Mouse (Mus musculus): ENCODE measurements around the gene Ptpn4. TPM values are rescaled to one million over a fixed set of nuclear protein-coding genes. Genes with fewer than 3 reads are reported as not detected.

Gene Ptpn4
- polyA plus RNA-seq, 1 experiment from 2014 or later, result 10.1 TPM

- Histone ChIP-seq H3K36me3 (ENCODE audit: control insufficient read depth, insufficient read depth, low read length) (no peaks in the 10 kb centered on the region), H3K9ac (ENCODE audit: low read depth, low read length) (no peak overlapping the region), H3K4me2 (ENCODE audit: low read length) (no peak overlapping the region), H3K9me3 (ENCODE audit: control insufficient read depth, low read length) (no peaks in the 10 kb centered on the region), H3K4me3 (ENCODE audit: low read length) (no peak overlapping the region), H3K27ac (ENCODE audit: low read depth, low read length) (no peak overlapping the region), H3K4me1 (ENCODE audit: control insufficient read depth, insufficient read depth, low read depth, low read length) (no peaks in the 10 kb centered on the region), H3K27me3 (replicated peaks; ENCODE audit: control insufficient read depth, insufficient read depth, low read length) (no peaks in the 10 kb centered on the region)
- WGBS, result 84% methylated on average over 6 of the region's 6 CpGs
- ATAC-seq, result no peak
Observed at GRCm38 (mm10) chr1:119637188-119638023, 200.0 kb downstream of the Ptpn4 start.

GRCm38 (mm10) chr1:119634746-119635145 lies 202.7 kb downstream of the Ptpn4 start:
- no peak overlapping the region for H3K27ac ChIP-seq (ENCODE audit: low read depth, low read length)
- H3K9ac ChIP-seq (ENCODE audit: low read depth, low read length), result no peak overlapping the region
- H3K4me3 ChIP-seq (ENCODE audit: low read length), result no peak overlapping the region
- 43% methylated on average over 3 of the region's 3 CpGs for WGBS
- H3K9me3 ChIP-seq (ENCODE audit: control insufficient read depth, low read length), result no peaks in the 10 kb centered on the region
- H3K4me1 ChIP-seq (ENCODE audit: control insufficient read depth, insufficient read depth, low read depth, low read length), result no peaks in the 10 kb centered on the region
- H3K27me3 ChIP-seq (replicated peaks; ENCODE audit: control insufficient read depth, insufficient read depth, low read length), result no peaks in the 10 kb centered on the region
- no peak for ATAC-seq
- no peak overlapping the region for H3K4me2 ChIP-seq (ENCODE audit: low read length)
- H3K36me3 ChIP-seq (ENCODE audit: control insufficient read depth, insufficient read depth, low read length), result 0 out of 2 replicates have a peak, but pooled peaks cover 4% of the 10 kb centered on the region

- 83% methylated on average over 1 of the region's 1 CpGs for WGBS
- Histone ChIP-seq H3K9ac (ENCODE audit: low read depth, low read length) (no peak overlapping the region), H3K4me1 (ENCODE audit: control insufficient read depth, insufficient read depth, low read depth, low read length) (no peaks in the 10 kb centered on the region), H3K4me3 (ENCODE audit: low read length) (no peak overlapping the region), H3K27me3 (replicated peaks; ENCODE audit: control insufficient read depth, insufficient read depth, low read length) (no peaks in the 10 kb centered on the region), H3K4me2 (ENCODE audit: low read length) (no peak overlapping the region), H3K27ac (ENCODE audit: low read depth, low read length) (no peak overlapping the region), H3K36me3 (ENCODE audit: control insufficient read depth, insufficient read depth, low read length) (0 out of 2 replicates have a peak, but pooled peaks cover 4% of the 10 kb centered on the region), H3K9me3 (ENCODE audit: control insufficient read depth, low read length) (no peaks in the 10 kb centered on the region)
- ATAC-seq, result no peak
Observed at GRCm38 (mm10) chr1:119630428-119630827, 207.0 kb downstream of the Ptpn4 start.

- H3K9ac ChIP-seq (ENCODE audit: low read depth, low read length), result no peak overlapping the region
- no peaks in the 10 kb centered on the region for H3K27me3 ChIP-seq (replicated peaks; ENCODE audit: control insufficient read depth, insufficient read depth, low read length)
- no peak for ATAC-seq
- no peaks in the 10 kb centered on the region for H3K4me1 ChIP-seq (ENCODE audit: control insufficient read depth, insufficient read depth, low read depth, low read length)
- H3K4me3 ChIP-seq (ENCODE audit: low read length), result no peak overlapping the region
- no peaks in the 10 kb centered on the region for H3K36me3 ChIP-seq (ENCODE audit: control insufficient read depth, insufficient read depth, low read length)
- no peaks in the 10 kb centered on the region for H3K9me3 ChIP-seq (ENCODE audit: control insufficient read depth, low read length)
- no peak overlapping the region for H3K27ac ChIP-seq (ENCODE audit: low read depth, low read length)
- H3K4me2 ChIP-seq (ENCODE audit: low read length), result no peak overlapping the region
- WGBS, result 90% methylated on average over 4 of the region's 4 CpGs
Observed at GRCm38 (mm10) chr1:119626837-119627236, 210.6 kb downstream of the Ptpn4 start.

GRCm38 (mm10) chr1:119624444-119624843 lies 213.0 kb downstream of the Ptpn4 start:
- Histone ChIP-seq H3K9me3 (ENCODE audit: control insufficient read depth, low read length) (no peaks in the 10 kb centered on the region), H3K4me1 (ENCODE audit: control insufficient read depth, insufficient read depth, low read depth, low read length) (no peaks in the 10 kb centered on the region), H3K27ac (ENCODE audit: low read depth, low read length) (no peak overlapping the region), H3K27me3 (replicated peaks; ENCODE audit: control insufficient read depth, insufficient read depth, low read length) (no peaks in the 10 kb centered on the region), H3K4me3 (ENCODE audit: low read length) (no peak overlapping the region), H3K9ac (ENCODE audit: low read depth, low read length) (no peak overlapping the region), H3K36me3 (ENCODE audit: control insufficient read depth, insufficient read depth, low read length) (no peaks in the 10 kb centered on the region; the same call in 1 of the 2 replicates), H3K4me2 (ENCODE audit: low read length) (no peak overlapping the region)
- 45% methylated on average over 2 of the region's 2 CpGs for WGBS
- ATAC-seq, result no peak

GRCm38 (mm10) chr1:119605396-119605795 lies 232.0 kb downstream of the Ptpn4 start:
- 95% methylated on average over 3 of the region's 3 CpGs for whole genome bisulfite sequencing
- Histone ChIP-seq H3K4me3 (ENCODE audit: low read length) (no peak overlapping the region), H3K36me3 (ENCODE audit: control insufficient read depth, insufficient read depth, low read length) (no peaks in the 10 kb centered on the region), H3K9me3 (ENCODE audit: control insufficient read depth, low read length) (no peaks in the 10 kb centered on the region), H3K27ac (ENCODE audit: low read depth, low read length) (no peak overlapping the region), H3K27me3 (replicated peaks; ENCODE audit: control insufficient read depth, insufficient read depth, low read length) (no peaks in the 10 kb centered on the region), H3K4me1 (ENCODE audit: control insufficient read depth, insufficient read depth, low read depth, low read length) (no peaks in the 10 kb centered on the region), H3K4me2 (ENCODE audit: low read length) (no peak overlapping the region), H3K9ac (ENCODE audit: low read depth, low read length) (no peak overlapping the region)
- ATAC-seq, result no peak

Other genes starting within 250 kb of the Ptpn4 start
- gene Epb41l5, start 188.6 kb downstream of the Ptpn4 start, polyA plus RNA-seq (2015; fragmentation: Nextera tagmentation; extraction: Ambion mirVana), result 18.4 and 22.0 TPM in 2 replicates
- gene Tmem177, start 75.6 kb upstream of the Ptpn4 start, polyA plus RNA-seq (2015; fragmentation: Nextera tagmentation; extraction: Ambion mirVana), result 6.6 and 8.3 TPM in 2 replicates
- gene Cfap221, start 159.6 kb upstream of the Ptpn4 start, polyA plus RNA-seq (2015; fragmentation: Nextera tagmentation; extraction: Ambion mirVana), result 0.29 and 0.34 TPM in 2 replicates
- gene Sctr, start 169.3 kb upstream of the Ptpn4 start, polyA plus RNA-seq (2015; fragmentation: Nextera tagmentation; extraction: Ambion mirVana), result 0.76 and 0.92 TPM in 2 replicates
- gene Tmem37, start 236.5 kb upstream of the Ptpn4 start, polyA plus RNA-seq (2015; fragmentation: Nextera tagmentation; extraction: Ambion mirVana), result 7.7 and 10.1 TPM in 2 replicates